Mouse (Mus musculus) cerebellum, adult 2 months (tissue): ENCODE results near the gene Psmb3. TPM values are rescaled to one million over a fixed set of nuclear protein-coding genes. Genes with fewer than 3 reads are reported as not detected.

Source experiments
- DNase-seq, 2 experiments: peaks; one replicate each; pipeline ENCODE4 v3.0.0; 2021
- H3K27ac ChIP-seq: fragments of 200-500 bp; 2 replicates; pipeline ENCODE4 v1.5.1; 2012; ENCODE audit warnings: low read length, control low read depth, inconsistent platforms; ENCODE audit not compliant: insufficient read depth
- H3K27me3 ChIP-seq: fragments of 200-500 bp; 2 replicates; pipeline ENCODE4 v1.6.1; 2012; ENCODE audit warnings: inconsistent platforms, mild to moderate bottlenecking, low read length, moderate library complexity; ENCODE audit not compliant: control insufficient read depth, insufficient read depth
- H3K4me1 ChIP-seq: fragments of 200-500 bp; 2 replicates; pipeline ENCODE4 v1.6.1; 2011; ENCODE audit warnings: low read length; ENCODE audit not compliant: control insufficient read depth, insufficient read depth
- H3K4me3 ChIP-seq: fragments of 200-500 bp; replicated peaks from 2 replicates; pipeline ENCODE3; 2011; ENCODE audit warnings: mild to moderate bottlenecking, low read depth, low read length, control low read depth; ENCODE audit not compliant: insufficient read depth
- CTCF ChIP-seq: fragments of 200-500 bp; IDR thresholded peaks from 2 replicates; pipeline ENCODE4 v1.5.1; 2011; ENCODE audit warnings: low read depth, mild to moderate bottlenecking, control low read depth, low read length, moderate library complexity, borderline replicate concordance; ENCODE audit not compliant: insufficient read depth
- POLR2A ChIP-seq: fragments of 200-500 bp; IDR thresholded peaks from 2 replicates; pipeline ENCODE4 v1.6.1; 2011; ENCODE audit warnings: low read length, control low read depth, borderline replicate concordance; ENCODE audit not compliant: insufficient read depth
- WGBS: fragments of 180-500 bp; shearing (Covaris S2); methylation state at CpG from one replicate; pipeline ENCODE4 v1.1.7; 2018; 5-methylcytosine and 5-hydroxymethylcytosine counted together
- polyA plus RNA-seq: library from polyadenylated mRNA; depleted of rRNA; stranded (reverse); fragments of >200 nt; gene quantifications from 2 replicates; pipeline ENCODE4 v1.2.3, GENCODE M21; 2012

Psmb3 gene
- polyA plus RNA-seq, 1 experiment: 291 TPM

DNA sequence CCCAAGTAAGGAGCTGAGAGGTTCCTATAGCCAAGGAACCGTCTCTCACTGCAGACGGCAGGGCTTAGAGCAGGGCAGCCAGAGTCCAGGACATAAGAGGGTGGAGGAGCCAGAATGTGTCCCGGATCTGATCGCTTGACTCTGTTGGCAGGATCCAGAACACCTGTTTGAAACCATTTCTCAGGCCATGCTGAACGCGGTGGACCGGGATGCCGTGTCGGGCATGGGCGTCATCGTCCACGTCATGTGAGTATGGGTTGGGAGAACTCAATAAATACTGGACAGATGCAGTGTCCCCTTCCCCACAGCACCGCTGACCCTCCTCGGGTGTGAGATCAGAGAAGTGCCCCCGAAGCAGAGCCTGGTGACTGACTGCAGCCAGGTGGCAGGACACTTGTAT lies 9.1 kb downstream of the Psmb3 start:
- 79% methylated on average over 15 of the region's 15 CpGs for WGBS
- H3K4me3 ChIP-seq: no peak overlapping the region

DNA sequence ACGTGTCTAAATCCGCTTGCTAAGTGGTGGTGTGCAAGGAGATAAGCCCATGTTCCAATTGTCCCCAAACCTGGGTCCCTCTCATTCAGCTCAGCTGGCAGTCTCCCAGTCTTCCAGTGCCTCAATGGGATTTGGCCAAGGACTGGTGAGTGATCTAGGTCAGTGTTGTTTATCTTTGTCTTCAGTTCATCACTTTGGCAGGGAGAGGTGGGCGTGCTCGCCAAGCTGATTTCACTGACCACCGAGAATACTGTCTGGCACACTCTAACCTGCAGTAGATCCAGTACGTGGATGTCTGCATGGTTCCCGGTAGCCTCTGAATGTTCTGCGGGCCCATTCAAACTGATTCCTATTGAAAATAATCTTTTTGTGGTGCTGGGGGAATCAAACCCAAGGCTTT lies 10.7 kb downstream of the Psmb3 start:
- Histone ChIP-seq H3K4me3 (no peak overlapping the region), H3K27me3 (no peaks in the 10 kb centered on the region), H3K27ac (peak overlapping the region; percentile 3; the same call in 1 of the 2 replicates), H3K4me1 (peaks cover 6% of the 10 kb centered on the region; the same call in 1 of the 2 replicates)
- TF ChIP-seq POLR2A (no peak), CTCF (no peak)
- peak; percentile 58 to 73 for DNase-seq
- WGBS: 9% methylated on average over 8 of the region's 8 CpGs

More for the DNA sequence above, 9.1 kb downstream of the Psmb3 start:
- H3K27me3 ChIP-seq: no peaks in the 10 kb centered on the region
- peaks cover 6% of the 10 kb centered on the region; the same call in 1 of the 2 replicates for H3K4me1 ChIP-seq
- no peak for DNase-seq
- no peak for TF ChIP-seq CTCF
- no peak for TF ChIP-seq POLR2A
- H3K27ac ChIP-seq: no peak overlapping the region

DNA sequence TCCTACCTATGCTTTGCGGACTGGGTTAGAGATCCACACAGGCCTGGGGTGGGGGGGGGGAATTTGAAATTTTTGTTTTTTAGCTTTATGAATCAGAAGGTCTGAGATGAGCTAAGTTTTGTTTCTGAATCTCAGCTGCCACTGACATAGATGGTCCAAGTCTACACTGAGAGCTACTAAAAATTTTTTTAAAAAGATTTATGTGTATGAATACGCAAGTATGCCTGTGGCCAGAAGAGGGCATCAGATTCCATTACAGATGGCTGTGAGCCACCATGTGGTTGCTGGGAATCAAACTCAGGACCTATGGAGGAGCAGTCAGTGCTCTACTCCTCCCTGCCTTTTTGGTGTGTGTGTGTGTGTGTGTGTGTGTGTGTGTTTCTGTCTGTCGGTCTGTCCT lies 11.2 kb downstream of the Psmb3 start:
- H3K4me3 ChIP-seq: no peak overlapping the region
- H3K4me1 ChIP-seq: peaks cover 6% of the 10 kb centered on the region; the same call in 1 of the 2 replicates
- no peak for DNase-seq
- 85% methylated on average over 3 of the region's 3 CpGs for WGBS
- no peak for TF ChIP-seq POLR2A
- 0 out of 2 replicates have a peak, but pooled peaks have one; percentile 16 for TF ChIP-seq CTCF
- no peaks in the 10 kb centered on the region for H3K27me3 ChIP-seq
- peak overlapping the region; percentile 3; the same call in 1 of the 2 replicates for H3K27ac ChIP-seq

DNA sequence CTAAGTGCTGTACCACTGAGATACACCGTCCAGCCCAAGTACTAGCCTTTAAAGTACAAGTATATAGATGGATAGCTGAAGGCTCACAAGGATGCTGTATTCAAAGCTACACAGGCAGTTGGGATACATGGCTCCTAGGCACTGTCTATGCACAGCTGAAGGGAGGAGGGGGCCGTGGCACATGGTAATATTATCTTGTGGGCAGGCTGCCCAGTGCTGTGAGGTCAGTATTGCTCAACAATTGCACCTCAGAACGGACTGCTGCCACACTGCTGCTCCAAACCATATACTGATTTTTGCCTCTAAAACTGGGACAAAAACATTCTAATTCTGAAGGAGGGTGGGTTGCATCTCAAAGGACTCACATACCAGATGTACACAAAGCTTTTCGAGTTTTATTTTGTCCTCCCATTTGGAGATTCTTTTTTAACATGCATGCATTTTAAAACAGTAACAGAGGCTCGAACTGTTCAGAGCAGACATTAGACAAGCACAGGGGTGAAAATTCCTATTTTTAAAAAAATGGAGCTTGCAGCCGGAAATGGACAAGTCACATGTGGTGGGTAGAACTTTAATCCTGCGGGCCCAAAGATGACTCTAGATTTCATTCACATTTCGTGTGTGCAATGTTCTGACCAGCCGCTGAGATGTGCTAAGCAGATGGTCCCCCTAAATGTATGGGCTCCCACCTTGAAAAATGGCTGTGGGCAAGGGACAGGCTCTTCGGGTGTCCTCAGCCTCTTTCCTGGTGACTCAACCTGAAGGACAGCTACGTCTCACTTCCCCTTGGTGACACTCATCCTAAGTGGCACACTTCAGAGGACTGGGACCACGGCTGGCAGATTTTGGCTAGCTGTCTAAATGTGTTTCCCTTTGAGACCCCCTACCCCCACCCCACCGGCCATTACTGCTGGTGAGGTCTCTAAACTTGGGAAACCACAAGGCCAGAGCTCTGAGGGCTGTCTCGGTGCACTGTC lies 11.9 kb downstream of the Psmb3 start:
- 74% methylated on average over 14 of the region's 14 CpGs for WGBS
- DNase-seq: no peak
- no peaks in the 10 kb centered on the region for H3K27me3 ChIP-seq
- TF ChIP-seq POLR2A: no peak
- TF ChIP-seq CTCF: no peak
- H3K27ac ChIP-seq: no peak overlapping the region
- H3K4me3 ChIP-seq: no peak overlapping the region
- peaks cover 6% of the 10 kb centered on the region; the same call in 1 of the 2 replicates for H3K4me1 ChIP-seq

DNA sequence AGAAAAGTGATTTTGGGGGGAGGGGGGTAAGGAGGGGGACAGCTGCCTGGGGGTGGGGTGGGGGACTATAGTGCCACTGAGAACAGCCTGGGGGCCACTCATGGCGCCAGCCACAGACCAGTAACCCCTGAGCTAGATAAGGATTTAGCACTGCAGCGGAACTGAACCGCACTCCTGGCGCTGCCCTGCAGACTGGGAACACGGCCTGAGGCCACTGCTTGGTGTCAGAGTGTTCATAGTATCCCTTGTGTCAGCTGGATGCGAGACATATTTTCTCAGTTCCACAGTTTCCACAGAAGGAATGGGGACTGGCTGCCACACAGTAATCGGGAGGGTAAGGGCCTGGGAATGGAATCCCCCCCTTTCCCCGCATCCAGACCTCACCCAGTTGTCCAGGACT lies 12.8 kb downstream of the Psmb3 start:
- TF ChIP-seq POLR2A: no peak
- TF ChIP-seq CTCF: no peak
- Histone ChIP-seq H3K4me3 (no peak overlapping the region), H3K4me1 (peaks cover 6% of the 10 kb centered on the region; the same call in 1 of the 2 replicates), H3K27ac (no peak overlapping the region), H3K27me3 (no peaks in the 10 kb centered on the region)
- WGBS: 83% methylated on average over 8 of the region's 8 CpGs
- no peak for DNase-seq

DNA sequence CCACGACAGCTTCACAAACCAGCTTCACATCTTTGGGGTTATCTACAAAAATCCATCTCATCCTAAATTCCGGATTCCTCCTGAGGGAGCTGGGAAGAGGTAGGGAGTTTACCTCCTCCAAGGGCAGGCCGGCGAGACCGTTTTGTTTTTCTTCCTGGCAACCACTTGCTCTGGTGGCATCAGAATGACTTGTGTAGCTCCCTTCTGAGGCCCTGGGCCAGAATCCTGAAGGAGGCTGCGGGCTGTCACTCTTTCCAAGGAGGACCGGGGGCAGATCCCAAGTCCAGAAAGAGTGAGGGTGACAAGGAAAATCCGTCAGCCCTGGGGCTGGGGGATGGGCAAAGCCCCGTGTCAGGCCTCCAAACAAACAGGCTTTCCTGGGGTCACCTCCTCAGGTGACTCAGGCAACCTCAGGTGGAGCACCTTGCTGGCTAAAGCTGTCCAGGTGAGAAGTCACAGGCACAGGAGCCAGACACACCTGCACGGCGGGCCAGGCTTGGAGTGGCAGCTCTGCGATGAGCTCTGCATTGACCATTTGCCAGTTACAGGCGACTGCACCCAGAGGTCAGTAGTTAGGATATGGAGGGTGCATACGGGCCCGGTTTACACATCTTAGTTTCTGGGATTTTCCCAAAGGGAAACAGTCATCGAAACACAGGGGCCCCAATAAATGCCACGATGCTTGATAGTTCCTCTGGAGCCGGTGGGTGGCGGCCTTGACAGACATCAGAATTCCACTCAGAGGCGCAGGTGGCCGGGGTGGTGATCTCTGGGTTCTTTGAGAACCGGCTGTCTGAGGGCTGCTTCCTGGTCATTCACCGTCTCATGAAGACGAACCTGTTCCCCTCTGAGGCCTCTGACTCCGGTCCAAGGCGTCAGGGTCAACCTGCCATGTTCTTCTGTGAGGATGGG lies 14.4 kb downstream of the Psmb3 start:
- WGBS: 83% methylated on average over 26 of the region's 26 CpGs
- H3K27me3 ChIP-seq: no peaks in the 10 kb centered on the region
- H3K4me1 ChIP-seq: peaks cover 10% of the 10 kb centered on the region
- no peak for DNase-seq
- no peak overlapping the region for H3K27ac ChIP-seq
- no peak overlapping the region for H3K4me3 ChIP-seq
- TF ChIP-seq POLR2A (no peak), CTCF (no peak)

DNA sequence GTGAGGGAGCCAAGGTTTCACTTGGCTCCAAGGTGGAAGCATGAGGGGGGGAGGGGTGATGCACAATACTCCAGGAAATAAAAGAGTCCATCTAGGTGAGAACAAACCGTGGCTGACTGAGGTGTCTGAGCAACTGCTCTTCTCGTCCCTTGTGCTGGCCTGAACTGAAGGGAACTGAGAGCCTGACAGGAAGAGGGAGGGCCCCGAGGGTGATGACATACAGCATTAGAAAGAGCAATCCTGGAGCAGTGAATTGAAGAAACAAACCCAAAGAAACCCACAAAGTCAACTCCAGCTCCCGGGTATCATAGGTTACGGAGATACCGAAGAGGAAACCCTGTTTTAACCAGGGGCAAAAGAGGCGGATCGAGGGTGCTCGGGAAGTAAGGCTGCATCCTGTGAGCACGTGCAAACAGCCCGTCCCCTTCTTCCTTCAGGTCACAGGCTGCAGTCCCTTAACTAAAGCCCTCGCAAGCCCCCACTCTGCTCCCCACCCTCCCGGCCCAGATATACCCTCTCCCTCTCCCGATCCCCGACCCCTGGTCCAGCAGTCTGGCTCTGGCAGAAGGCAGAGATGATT lies 15.2 kb downstream of the Psmb3 start:
- Histone ChIP-seq H3K4me3 (no peak overlapping the region), H3K4me1 (peaks cover 12% of the 10 kb centered on the region), H3K27ac (no peak overlapping the region), H3K27me3 (no peaks in the 10 kb centered on the region)
- no peak for DNase-seq
- TF ChIP-seq CTCF: no peak
- no peak for TF ChIP-seq POLR2A
- 84% methylated on average over 15 of the region's 15 CpGs for WGBS
